Mouse (Mus musculus): Measurements from ENCODE around the gene Pcnx.

DNA sequence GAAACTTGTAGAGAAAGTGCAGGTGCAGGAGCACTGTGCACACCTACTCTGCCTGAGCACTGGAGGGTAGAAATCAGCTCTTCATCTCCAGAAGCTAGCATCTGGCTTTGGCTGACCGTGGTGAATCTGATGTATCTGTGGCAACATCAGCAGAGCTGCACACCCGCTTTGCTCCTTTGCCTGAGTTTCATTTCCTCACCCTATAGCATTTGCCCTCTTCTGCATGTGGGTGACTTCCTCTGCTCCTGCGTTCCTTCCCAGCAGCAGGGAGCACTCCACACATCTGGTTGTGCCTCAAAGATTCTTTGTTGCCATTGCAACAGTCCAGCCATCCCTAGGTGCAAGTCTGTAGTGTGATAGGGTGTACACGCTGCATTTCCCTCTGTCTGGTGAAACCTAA lies 132.3 kb downstream of the Pcnx start:
- TF ChIP-seq POLR2A (IDR thresholded peaks at IDR 0.05; ENCODE audit: low read depth, low read length) (no peak), CTCF (conservative IDR thresholded peaks at IDR 0.05; ENCODE audit: insufficient read depth, insufficient read length, low read depth, low read length) (no peak)

Data from kidney, adult 2 months (tissue).